Mouse (Mus musculus) liver, embryonic 14.5 days (tissue): ENCODE data around the gene Golga7b. TPM values are rescaled to one million over a fixed set of nuclear protein-coding genes. Genes with fewer than 3 reads are reported as not detected.

Experiments used
- ATAC-seq: fragments of 200-750 bp; cut with Nextera tagmentation; 2 replicates; pipeline ENCODE4 v1.8.0; 2017; ENCODE audit warnings: moderate number of reproducible peaks, mild to moderate bottlenecking, moderate library complexity; ENCODE audit not compliant: insufficient read depth
- DNase-seq, 3 experiments: peaks; one replicate each; pipeline ENCODE4 v3.0.0-alpha.2; 2012 to 2013; ENCODE audit warnings: low read depth in 3 of 3, low spot score in 3 of 3
- H3K27ac ChIP-seq: fragments of 300-500 bp; sonication (generic); 2 replicates; pipeline ENCODE4 v1.5.1; 2014; ENCODE audit warnings: moderate library complexity, mild to moderate bottlenecking, control low read depth, inconsistent platforms
- H3K27me3 ChIP-seq: fragments of 300-500 bp; sonication (generic); 2 replicates; pipeline ENCODE4 v1.6.1; 2014; ENCODE audit warnings: mild to moderate bottlenecking, low read length, moderate library complexity; ENCODE audit not compliant: control insufficient read depth, insufficient read depth
- H3K36me3 ChIP-seq: fragments of 300-500 bp; sonication (generic); replicated peaks from 2 replicates; pipeline ENCODE4 v1.6.1; 2014; ENCODE audit warnings: low read depth; ENCODE audit not compliant: control insufficient read depth, insufficient read depth
- H3K4me1 ChIP-seq, 2 experiments: fragments of 200-500 bp in 1 of 2; fragments of 300-500 bp in 1 of 2; sonication (generic) in 1 of 2; replicated peaks; 2 replicates each; pipeline ENCODE4 v1.6.1; 2012 to 2014; ENCODE audit warnings: antibody characterized with exemption in 1 of 2, inconsistent platforms in 1 of 2, low read length in 1 of 2; ENCODE audit not compliant: control insufficient read depth in 2 of 2, insufficient read depth in 2 of 2
- H3K4me2 ChIP-seq: fragments of 300-500 bp; sonication (generic); 2 replicates; pipeline ENCODE4 v1.6.1; 2014; ENCODE audit warnings: low read depth, mild to moderate bottlenecking, control low read depth, moderate library complexity
- H3K4me3 ChIP-seq, 2 experiments: fragments of 200-500 bp in 1 of 2; fragments of 300-500 bp in 1 of 2; sonication (generic) in 1 of 2; 2 replicates each; pipeline ENCODE4 v1.5.1; 2012 to 2014; ENCODE audit warnings: low read depth in 2 of 2, low read length in 2 of 2, mild to moderate bottlenecking in 2 of 2, control low read depth in 1 of 2, inconsistent platforms in 1 of 2, moderate library complexity in 1 of 2; ENCODE audit not compliant: insufficient read depth in 1 of 2
- H3K9ac ChIP-seq: fragments of 300-500 bp; sonication (generic); replicated peaks from 2 replicates; pipeline ENCODE4 v1.6.1; 2014; ENCODE audit warnings: mild to moderate bottlenecking, control low read depth, moderate library complexity
- H3K9me3 ChIP-seq: fragments of 300-500 bp; sonication (generic); 2 replicates; pipeline ENCODE4 v1.6.1; 2016; ENCODE audit warnings: low read length, mixed read lengths; ENCODE audit not compliant: control insufficient read depth
- CTCF ChIP-seq: IDR thresholded peaks from 2 replicates; pipeline ENCODE4 v1.5.1; 2016; ENCODE audit warnings: antibody characterized with exemption, low read depth, control low read depth
- EP300 ChIP-seq: IDR thresholded peaks from 2 replicates; pipeline ENCODE4 v1.6.1; 2016; ENCODE audit warnings: antibody characterized with exemption, low read depth
- WGBS: fragments of 180-500 bp; shearing (Covaris S2); extraction: QIAGEN DNeasy Blood & Tissue Kit; methylation state at CpG from one replicate; pipeline ENCODE4 v1.1.7; 2014; ENCODE audit not compliant: insufficient replicate concordance; 5-methylcytosine and 5-hydroxymethylcytosine counted together
- polyA plus RNA-seq, 2 experiments: library from polyadenylated mRNA; depleted of rRNA in 1 of 2; stranded (reverse) in 1 of 2; unstranded in 1 of 2; fragments of >200 nt; fragmentation: Nextera tagmentation in 1 of 2; extraction: Ambion mirVana in 1 of 2; gene quantifications; 2 replicates each; pipeline versions ENCODE4 v1.2.1 to v1.2.3; 2012 to 2014

The Golga7b gene
- polyA plus RNA-seq, 2 experiments, result not detected

- no peaks in the 10 kb centered on the region for H3K9me3 ChIP-seq
- H3K9ac ChIP-seq, result no peak overlapping the region
- no peak for TF ChIP-seq EP300
- H3K36me3 ChIP-seq, result no peaks in the 10 kb centered on the region
- H3K4me2 ChIP-seq, result no peak overlapping the region
- H3K27me3 ChIP-seq, result no peaks in the 10 kb centered on the region
- 82% methylated on average over 13 of the region's 13 CpGs for WGBS
- peaks cover 15 to 16% of the 10 kb centered on the region in 2 experiments for H3K4me1 ChIP-seq
- H3K4me3 ChIP-seq, result no peak overlapping the region
- DNase-seq, result no peak
- H3K27ac ChIP-seq, result no peak overlapping the region
- ATAC-seq, result no peak
Observed at GRCm38 (mm10) chr19:42230986-42231385, 16.4 kb upstream of the Golga7b start.

DNA sequence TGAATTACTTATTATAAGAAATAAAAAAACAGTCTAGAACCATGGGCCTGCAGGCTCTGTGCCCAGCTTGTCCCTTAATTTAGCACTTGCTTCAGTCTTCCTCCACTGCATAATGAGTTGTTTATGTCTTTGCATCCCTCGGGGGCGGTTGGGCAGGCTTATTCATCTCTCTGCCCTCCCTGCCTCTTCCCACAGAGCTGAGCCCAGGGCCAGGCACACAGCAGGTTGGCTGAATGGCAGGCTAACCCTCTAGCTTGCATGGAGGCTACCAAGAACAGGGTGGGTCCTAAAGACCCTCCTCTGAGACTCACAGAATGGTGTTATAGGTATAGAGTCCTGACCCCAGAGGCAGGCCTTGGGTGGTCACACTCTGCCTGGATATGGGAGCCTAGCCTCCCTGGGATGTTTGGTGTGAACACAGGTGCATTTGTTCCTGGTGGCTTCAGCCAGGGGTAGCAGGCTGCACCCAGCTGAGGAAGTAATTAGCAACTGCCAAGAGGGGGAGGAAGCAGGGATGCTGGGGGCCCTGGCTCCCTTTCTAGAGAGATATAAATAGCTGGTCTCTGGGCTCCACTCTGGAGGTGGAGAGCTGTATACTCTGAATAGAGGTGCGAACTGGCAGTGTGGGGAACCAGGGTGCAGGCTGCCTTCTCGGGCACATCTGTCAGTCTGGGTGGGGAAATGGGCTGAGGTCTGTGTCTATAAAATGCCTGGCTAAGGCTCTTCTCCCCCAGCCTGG, 9.6 kb upstream of the Golga7b start:
- Histone ChIP-seq H3K4me2 (no peak overlapping the region), H3K4me3 (no peak overlapping the region), H3K9ac (no peak overlapping the region), H3K27me3 (no peaks in the 10 kb centered on the region), H3K4me1 (no peaks in the 10 kb centered on the region), H3K9me3 (no peaks in the 10 kb centered on the region), H3K27ac (no peak overlapping the region), H3K36me3 (no peaks in the 10 kb centered on the region)
- TF ChIP-seq CTCF, result no peak
- no peak for TF ChIP-seq EP300
- WGBS, result 18% methylated on average over 4 of the region's 4 CpGs
- DNase-seq (no peak), ATAC-seq (no peak)

DNA sequence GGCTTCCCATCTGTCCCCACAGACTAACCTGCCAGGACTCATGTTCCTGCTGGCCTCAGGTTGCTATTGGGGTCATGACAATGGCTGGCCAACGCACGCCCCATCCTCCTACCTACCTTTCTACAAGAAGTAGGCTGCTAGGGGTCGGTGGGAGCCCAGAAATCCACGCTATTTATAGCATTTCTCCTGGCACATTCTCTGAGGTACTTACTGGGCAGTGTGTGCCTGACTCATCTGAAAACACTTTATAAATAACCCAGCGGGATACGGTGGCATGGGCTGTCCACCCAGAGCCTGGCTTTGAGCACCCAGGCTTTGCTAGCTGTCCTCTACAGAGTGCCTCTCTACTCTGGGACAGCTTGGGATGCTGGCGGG, 9.0 kb upstream of the Golga7b start:
- no peak overlapping the region for H3K4me3 ChIP-seq
- ATAC-seq (no peak), DNase-seq (no peak)
- H3K4me2 ChIP-seq, result no peak overlapping the region
- 51% methylated on average over 7 of the region's 7 CpGs for WGBS
- H3K27me3 ChIP-seq, result no peaks in the 10 kb centered on the region
- TF ChIP-seq CTCF, result no peak
- no peak for TF ChIP-seq EP300
- H3K9me3 ChIP-seq, result no peaks in the 10 kb centered on the region
- H3K9ac ChIP-seq, result no peak overlapping the region
- no peak overlapping the region for H3K27ac ChIP-seq
- no peaks in the 10 kb centered on the region for H3K4me1 ChIP-seq
- H3K36me3 ChIP-seq, result no peaks in the 10 kb centered on the region

- no peak for TF ChIP-seq EP300
- no peak for TF ChIP-seq CTCF
- Histone ChIP-seq H3K9me3 (no peaks in the 10 kb centered on the region), H3K27ac (no peak overlapping the region), H3K36me3 (no peaks in the 10 kb centered on the region), H3K27me3 (no peaks in the 10 kb centered on the region), H3K4me1 (no peaks in the 10 kb centered on the region), H3K4me2 (no peak overlapping the region), H3K4me3 (no peak overlapping the region), H3K9ac (no peak overlapping the region)
- WGBS, result 65% methylated on average over 8 of the region's 8 CpGs
- no peak for ATAC-seq
- no peak for DNase-seq
Observed at GRCm38 (mm10) chr19:42240881-42241280, 6.5 kb upstream of the Golga7b start.

- no peak for ATAC-seq
- Histone ChIP-seq H3K4me2 (no peak overlapping the region), H3K4me3 (no peak overlapping the region), H3K9ac (no peak overlapping the region), H3K4me1 (no peaks in the 10 kb centered on the region), H3K9me3 (no peaks in the 10 kb centered on the region), H3K36me3 (no peaks in the 10 kb centered on the region), H3K27me3 (no peaks in the 10 kb centered on the region), H3K27ac (no peak overlapping the region)
- TF ChIP-seq CTCF (no peak), EP300 (no peak)
- DNase-seq, result no peak
- 32% methylated on average over 3 of the region's 3 CpGs for WGBS
Observed at GRCm38 (mm10) chr19:42243401-42243800, 4.0 kb upstream of the Golga7b start.
